Mouse (Mus musculus): ENCODE results near the gene Rad54l.

Gene Rad54l

DNA sequence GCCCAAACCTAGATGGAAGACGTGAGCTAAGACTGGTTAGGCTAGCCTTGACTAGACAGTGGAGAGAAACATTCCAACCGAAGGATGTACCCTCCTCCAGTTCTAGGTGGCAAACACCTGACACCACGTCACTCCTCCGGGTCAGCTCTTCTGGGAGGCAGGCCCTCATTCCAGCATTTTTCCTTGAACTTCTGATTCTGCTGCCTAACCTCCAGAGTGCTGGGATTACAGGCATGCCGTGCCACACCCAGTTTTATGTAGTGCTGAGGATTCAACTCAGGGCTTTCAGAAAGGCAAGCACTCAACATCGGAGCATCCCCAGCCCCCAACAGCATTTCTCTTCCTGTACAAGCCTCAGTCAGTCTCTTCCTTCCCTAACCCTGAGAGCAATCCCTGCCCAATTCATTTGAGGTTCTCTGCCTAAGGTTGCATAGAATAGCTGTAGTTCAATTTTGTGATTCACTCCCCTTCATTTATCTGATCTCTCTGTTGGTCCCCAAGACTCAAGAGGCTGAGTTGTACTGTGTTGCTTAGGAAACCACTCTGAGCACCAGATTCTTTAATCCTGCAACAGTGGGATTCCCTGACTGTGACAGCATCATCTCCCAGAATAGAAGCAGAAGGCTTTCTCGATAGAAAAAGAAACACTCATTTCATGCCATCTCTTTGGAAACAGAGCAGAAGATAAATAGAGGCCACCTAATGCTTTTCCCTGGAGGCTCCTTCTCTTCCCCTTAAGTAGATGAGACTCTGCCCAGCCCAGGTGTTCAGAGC, 17.5 kb upstream of the Rad54l start:
- DNase-seq (ENCODE audit: low read depth, low spot score), result no peak

DNA sequence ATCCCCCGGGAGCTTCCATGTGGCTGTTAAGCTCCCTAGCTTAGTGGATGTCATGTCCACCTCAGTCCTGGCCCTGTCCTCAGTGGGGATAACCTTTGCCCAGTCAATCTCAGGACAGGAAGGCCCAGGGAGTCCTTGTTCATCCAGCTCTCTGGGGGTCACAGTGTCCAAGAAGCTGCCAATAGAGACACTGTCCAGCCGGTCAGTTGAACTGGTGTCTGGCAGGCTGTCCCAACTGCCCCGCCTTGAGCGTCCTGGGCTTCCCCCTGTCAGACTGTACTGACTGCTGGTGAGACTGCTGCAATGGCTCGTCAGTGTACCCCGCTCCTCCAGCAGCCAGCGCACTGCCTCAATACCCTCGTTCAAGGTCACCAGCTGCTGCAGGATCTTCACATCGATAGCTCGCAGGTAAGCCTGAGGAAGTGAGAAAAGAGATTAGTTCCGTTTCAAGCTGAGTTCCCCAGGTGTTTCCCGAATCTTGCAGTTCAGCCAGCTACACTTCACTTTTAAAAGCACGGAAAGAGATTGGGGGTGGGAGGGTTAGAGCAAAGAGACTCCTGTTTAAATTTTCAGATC, 14.0 kb upstream of the Rad54l start:
- no peak for DNase-seq (ENCODE audit: low read depth, low spot score)

GRCm38 (mm10) chr4:116134990-116135389, 11.5 kb upstream of the Rad54l start:
- peak; percentile 37 for DNase-seq (ENCODE audit: low read depth, low spot score)

DNA sequence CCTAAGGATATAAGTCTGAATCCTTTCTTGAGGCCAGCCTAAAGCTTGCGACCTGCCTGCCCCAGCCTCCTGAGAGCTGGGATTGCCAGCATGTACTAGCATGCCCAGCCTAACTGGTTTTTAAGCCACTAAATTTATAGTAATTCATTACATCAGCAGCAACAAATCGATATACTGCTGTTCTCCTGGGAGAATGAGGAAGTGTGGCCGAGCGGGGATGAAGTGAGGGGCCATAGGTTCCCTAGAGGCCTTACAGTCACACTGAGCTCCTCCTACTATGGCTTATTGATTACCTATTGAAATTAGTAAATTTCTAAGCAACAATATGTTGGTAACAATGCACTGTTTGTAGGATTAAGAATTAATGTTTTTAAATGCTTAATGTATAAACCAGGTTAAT, 9.6 kb upstream of the Rad54l start:
- DNase-seq (ENCODE audit: low read depth, low spot score), result no peak

DNA sequence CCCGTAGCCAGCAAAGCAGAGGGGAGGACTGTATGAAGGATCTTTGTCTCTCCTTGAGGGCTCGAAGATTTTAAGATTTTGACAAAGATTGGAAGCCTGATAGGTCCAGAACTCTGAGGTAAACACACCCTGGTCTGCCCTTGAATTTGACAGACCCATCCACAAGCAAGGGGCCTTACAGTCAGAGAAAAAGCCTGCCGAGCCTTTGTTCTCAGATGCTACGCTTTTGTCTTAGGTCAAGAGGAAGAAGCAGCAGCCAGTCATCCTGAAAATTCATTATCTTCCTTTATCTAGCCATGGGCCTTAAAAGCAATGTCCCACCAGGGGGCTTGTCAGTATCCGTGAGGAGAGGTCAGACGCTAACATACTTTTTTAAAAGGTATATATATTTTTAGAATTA, 4.5 kb upstream of the Rad54l start:
- no peak for DNase-seq (ENCODE audit: low read depth, low spot score)

GRCm38 (mm10) chr4:116125803-116126386, 2.4 kb upstream of the Rad54l start:
- DNase-seq (ENCODE audit: low read depth, low spot score), result peak; percentile 32

- peak; percentile 22 for DNase-seq (ENCODE audit: low read depth, low spot score)
Observed at GRCm38 (mm10) chr4:116122762-116123161, 728 bp downstream of the Rad54l start.

- no peak for DNase-seq (ENCODE audit: low read depth, low spot score)
Observed at GRCm38 (mm10) chr4:116111486-116111885, 12.0 kb downstream of the Rad54l start.

DNA sequence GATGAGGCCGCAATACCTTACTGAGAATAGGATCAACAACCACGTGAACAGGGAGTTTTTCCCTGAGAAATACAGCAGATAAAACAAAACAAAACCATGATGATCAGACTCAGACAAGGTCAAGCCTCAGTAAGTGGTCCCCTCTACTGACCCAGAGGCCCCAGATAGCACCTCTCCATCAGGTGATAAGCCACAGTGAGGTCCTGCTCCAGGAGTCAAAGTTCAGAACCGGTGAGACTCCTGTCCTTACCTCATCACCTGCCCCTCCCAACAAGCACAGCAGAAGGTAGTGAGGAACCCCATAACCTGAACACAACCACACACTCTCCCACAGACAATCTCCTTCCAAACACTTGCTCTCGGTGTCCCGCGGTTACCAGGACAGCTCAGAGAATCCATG, 12.8 kb downstream of the Rad54l start:
- DNase-seq (ENCODE audit: low read depth, low spot score), result no peak

DNA sequence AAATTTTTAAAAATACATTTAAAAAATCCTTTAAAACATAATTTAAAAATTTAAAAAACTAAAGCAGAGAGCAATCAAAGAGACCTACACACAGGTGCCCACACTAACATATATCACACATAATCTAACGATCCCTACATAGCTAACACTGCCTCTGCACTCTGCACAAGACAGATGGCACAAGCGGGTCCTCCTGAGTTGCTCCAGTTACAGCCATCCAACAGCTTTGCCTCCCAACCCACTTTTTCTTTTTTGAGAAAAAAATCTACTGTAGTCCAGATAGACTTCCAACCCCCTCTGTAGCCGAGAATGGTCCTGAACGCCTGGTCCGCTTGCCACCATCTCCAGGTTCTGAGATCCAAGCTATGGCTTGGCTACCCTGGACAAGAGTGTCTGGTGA, 18.2 kb downstream of the Rad54l start:
- DNase-seq (ENCODE audit: low read depth, low spot score), result no peak

DNA sequence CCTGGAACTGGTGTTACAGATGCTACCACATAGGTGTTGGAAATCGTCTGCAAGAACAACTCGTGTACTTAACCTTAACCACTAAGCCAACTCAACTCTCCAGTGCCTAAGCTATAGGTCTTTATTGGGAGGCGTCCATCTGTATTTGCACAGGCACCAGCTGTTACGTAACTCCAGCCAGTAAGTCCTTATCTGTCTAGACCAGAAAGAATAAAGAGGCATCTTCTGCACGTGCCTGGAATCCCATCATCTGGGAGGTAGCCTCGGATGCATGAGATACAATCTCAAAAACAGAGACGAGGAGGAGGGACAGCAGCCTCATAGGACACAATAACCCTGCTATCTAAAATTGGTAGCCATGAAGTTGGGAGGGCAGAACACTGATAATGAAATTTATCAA, 22.5 kb downstream of the Rad54l start:
- no peak for DNase-seq (ENCODE audit: low read depth, low spot score)

DNA sequence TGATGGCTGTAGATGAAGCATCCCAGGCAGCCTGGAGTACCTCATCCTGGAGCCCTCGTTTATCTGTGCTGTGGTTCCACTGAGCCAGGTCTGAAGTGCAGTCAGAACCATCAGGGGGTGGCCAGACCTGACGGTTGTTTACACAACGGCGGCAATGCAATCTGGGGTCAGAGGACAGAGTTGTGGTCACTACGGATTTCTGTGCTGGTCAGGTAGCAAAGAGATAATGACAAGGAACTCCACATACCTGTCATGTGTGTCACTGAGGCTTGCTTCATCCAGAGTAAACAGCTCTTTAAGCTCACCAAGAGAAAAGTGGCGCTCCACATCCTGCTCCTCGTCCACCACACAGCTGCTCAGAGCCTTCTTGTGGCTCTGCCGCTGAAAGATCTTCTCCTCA, 26.3 kb downstream of the Rad54l start:
- no peak for DNase-seq (ENCODE audit: low read depth, low spot score)

DNA sequence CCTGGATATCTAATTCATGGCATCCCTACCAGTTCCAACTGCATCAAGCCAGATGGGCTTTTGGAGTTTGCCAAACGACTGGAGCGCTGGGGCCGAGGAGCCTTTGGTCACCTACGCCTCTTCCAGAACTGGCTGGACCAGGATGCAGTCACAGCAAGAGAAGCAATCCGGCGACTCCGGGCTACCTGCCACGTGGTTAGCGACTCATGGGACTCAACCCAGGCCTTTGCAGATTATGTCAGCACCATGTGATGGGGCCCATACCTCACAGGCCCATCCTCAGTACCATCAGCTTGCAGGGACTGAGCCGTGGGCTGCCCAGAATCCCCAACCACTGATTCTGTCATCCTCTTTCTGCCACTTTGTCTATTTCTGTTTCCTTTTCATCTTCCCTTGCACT, 27.2 kb downstream of the Rad54l start:
- no peak for DNase-seq (ENCODE audit: low read depth, low spot score)

GRCm38 (mm10) chr4:116088510-116089249, 34.8 kb downstream of the Rad54l start:
- no peak for DNase-seq (ENCODE audit: low read depth, low spot score)

DNA sequence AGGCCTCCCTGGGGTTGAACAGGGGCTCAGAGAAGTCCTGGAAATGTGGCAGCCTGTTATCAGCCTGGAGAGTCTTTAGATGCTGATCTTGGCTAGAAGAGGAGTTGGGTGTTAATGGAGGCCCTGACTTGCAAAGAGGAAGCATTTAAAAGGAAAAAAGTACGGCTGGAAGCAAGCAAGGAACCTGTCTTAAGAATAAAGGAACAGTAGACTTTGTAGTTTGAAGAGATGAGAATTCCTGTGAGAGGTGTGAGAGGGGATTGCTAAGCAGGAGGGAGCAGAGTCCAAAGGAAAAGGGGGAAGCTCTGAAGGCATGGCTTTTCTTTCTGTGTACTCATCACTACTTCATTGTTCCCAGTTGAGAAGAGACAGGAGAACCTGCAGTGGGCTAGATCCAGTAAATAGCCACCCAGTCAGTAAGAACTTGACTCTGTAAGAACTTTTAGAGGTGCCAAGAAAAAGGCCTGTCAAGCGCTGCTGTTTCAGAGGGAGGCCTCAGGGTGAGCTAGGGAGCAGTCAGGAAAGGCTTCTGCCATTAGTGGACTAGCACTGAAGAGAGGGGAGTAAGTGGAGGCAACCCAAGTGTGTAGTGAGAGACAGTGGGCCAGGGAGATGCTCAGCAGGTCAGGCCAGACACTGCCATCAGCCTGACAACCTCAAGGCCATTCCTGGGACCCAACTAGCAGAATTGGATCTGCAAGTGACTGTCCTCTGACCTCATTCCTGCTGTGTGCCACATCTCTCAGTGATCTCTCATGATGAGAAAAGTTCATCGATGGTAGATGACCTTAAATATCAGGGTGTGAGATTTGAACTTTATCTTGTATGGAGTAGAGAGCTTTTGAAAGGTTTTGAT, 46.0 kb downstream of the Rad54l start:
- DNase-seq (ENCODE audit: low read depth, low spot score), result no peak

GRCm38 (mm10) chr4:116076369-116077231, 46.9 kb downstream of the Rad54l start:
- peak; percentile 35 for DNase-seq (ENCODE audit: low read depth, low spot score)

- DNase-seq (ENCODE audit: low read depth, low spot score), result peak; percentile 77
Observed at GRCm38 (mm10) chr4:116075631-116076368, 47.7 kb downstream of the Rad54l start.

DNA sequence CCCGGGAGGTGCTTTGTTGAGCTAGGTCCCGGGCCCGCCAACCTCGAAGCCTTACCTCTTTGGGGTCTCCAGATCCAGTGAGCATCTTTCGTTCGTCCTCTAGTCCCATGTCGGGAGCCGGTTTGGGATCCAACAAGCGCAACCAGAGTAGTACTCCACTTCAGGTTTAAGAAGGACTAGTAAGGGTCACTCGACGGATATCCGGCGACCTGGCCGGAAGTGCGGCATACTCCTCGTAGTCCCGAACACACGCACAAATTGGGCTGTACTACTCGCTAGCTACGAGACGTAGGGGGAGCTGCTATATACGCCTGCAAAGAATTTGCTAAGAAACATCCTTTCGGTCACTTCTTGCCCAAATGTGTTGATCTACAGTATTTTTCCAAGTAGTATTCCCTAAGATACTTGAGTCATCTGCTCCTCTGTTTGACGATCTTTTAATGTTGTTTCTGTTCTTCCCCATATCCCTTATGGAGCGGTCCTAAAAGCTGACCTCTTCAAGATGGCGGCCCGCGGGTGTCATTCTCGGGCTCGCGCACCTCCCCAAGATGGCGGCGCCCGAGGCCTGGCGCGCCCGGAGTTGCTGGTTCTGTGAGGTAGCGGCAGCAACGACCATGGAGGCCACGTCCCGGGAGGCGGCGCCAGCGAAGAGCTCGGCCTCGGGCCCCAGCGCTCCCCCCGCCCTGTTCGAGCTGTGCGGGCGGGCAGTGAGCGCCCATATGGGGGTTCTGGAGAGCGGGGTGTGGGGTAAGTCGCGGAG, 48.4 kb downstream of the Rad54l start, which contains the start of the genes Uqcrh and Lrrc41:
TSS of gene Uqcrh (minus strand) at position 211 of the 760 bp plus-strand sequence.
TSS of gene Lrrc41 (plus strand) at position 409 of the 760 bp plus-strand sequence.
- peak; percentile 98 for DNase-seq (ENCODE audit: low read depth, low spot score)
